Mouse (Mus musculus) erythroblast, embryonic 14.5 days (primary cell): ENCODE data around the gene Myo1d.

Experiments used
- GATA1 ChIP-seq: IDR thresholded peaks from 2 replicates; pipeline ENCODE4 v1.6.1; 2012; ENCODE audit warnings: low read length, inconsistent platforms, mixed read lengths
- TAL1 ChIP-seq: IDR thresholded peaks from 3 replicates; pipeline ENCODE4 v1.6.1; 2012; ENCODE audit warnings: low read length, inconsistent platforms, mixed read lengths

GRCm38 (mm10) chr11:80497225-80497919, 282.5 kb downstream of the Myo1d start:
- TF ChIP-seq TAL1 (no peak), GATA1 (no peak)
